Mouse (Mus musculus) left cerebral cortex, postnatal 25 days (tissue): ENCODE measurements at regions not wholly inside any gene's neighbourhood (a gene's known extent, or its start where the extent isn't known, plus 50 kb on each side); places are given as distances from the start of the nearest gene placed in this dataset.
"Not testable (repeated sequence)": the region's sequence is repeated elsewhere in the genome, so short reads cannot be mapped to it uniquely, and the experiment has no call there.

Experiments
- DNase-seq, 2 experiments: peaks; one replicate each; pipeline ENCODE4 v3.0.0; 2022; ENCODE audit warnings: low spot score in 2 of 2, mixed read lengths in 1 of 2
- intact Hi-C: fragments of 180-260 bp; cut with DNase I; formaldehyde crosslinking; loops from one replicate; pipeline ENCODE4 v1.15.1; 2025

DNA sequence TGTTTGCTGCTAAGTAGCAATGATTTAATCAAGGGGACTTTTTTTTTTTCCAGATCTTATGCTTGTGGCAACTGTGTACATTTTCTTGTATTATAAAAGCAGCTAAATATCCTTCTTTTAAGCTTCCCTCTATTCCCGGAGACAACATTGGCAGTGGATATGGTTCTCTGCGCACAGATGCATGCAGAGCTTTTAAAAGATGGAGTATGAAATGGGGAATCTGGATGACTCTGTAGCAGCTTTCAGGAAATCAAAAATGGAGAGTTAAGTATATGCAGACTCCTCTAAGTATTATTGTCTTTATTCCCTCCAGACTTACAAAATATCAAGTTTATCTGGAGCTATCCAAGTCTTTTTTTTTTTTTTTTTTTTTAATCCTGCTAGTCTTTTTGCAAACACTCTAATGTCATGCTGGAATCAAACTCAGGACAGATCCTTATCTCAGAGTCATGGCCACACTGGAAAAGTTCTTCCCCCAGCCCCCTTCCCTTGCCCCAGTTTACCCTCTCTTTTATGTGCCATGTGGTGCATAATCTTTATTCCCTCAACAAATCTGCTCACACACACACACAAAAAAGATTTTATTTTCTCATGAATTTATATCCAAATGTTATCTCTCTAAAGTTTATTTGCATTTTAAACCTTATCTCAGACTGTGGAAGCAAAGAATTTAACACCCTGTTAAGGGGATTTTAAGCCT is 1080.3 kb upstream of the Cdh6 start:
- no peak for DNase-seq
- intact Hi-C loops: no loop called here

DNA sequence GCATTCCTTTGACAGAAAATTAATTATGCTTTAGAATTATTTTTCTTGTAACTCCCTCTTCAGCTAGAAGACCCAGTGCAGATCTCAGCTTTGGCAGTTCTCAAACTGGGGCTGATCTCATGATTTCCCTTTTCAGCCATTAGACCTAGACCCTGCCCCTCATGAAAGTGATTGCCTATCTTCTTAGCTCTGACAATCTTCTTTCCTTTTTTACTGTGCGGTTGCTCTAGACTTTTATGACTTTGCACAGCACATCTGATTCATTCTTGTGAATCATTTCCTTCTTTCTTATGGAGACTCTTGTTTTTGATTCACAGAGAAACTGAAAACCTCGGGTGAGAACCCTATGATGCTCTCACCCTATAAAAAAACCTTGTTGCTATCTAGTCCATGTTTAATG is 1078.3 kb upstream of the Cdh6 start:
- intact Hi-C loops: no loop called here
- no peak for DNase-seq

DNA sequence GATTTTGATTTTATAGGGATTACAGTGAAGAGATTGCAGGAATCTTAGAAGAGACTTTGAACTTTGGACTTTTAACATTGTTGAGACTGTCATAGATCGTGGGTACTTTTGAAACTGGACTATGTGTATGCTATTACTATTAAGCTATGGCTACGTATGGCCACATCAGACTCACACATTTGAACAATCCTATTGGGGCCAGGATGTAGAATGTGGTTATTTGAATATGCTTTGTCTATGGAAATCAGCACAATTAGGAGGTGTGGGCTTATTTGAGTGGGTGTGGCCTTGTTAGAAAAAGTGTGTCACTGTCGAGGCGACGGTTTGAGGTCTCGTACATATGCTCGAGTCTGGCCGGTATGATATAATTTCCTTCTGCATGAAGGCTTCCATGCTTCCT is 1041.8 kb upstream of the Cdh6 start:
- intact Hi-C loops: no loop called here
- DNase-seq: no peak

DNA sequence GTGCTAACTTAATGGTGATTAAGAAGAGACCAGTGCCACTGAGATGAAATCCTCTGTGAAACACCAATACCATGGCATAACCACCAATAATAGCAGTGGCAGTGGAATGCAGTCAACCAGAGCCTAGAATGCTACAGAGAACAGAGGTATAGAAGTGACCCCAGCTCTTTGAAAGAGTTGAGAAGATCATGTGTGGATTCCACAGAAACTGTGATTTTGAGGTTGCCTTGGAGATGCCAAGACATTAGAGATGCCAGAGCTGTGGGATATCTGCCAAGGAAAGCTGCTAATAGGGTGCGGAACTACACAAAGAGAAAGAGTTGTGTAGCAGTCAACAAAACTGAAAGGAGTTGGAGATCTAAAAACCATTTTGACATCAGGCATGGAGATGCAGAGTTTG is 1041.3 kb upstream of the Cdh6 start:
- intact Hi-C loops: no loop called here
- no peak for DNase-seq

GRCm38 (mm10) chr15:14177523-14177922 is 1004.0 kb upstream of the Cdh6 start:
- DNase-seq: no peak
- intact Hi-C loops: no loop called here

DNA sequence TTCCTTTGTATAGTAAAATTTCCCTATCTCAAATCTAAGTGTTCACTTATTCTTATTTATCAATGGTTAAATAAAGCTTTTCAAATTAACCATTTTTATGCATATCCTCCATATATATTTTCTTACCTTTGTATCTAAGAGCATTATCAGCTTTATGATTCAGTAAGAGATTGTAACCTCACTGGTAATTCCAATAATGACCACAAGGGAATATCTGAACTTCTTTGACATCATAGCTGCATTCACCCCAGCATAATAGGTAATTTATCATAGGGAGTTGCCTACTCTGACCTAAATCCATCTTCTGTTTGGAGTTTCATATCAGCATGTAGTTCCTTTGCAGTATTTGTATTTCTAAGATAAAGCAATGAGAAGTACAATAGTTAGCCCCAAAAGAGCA is 963.9 kb upstream of the Cdh6 start:
- no peak for DNase-seq
- intact Hi-C loops: no loop called here

DNA sequence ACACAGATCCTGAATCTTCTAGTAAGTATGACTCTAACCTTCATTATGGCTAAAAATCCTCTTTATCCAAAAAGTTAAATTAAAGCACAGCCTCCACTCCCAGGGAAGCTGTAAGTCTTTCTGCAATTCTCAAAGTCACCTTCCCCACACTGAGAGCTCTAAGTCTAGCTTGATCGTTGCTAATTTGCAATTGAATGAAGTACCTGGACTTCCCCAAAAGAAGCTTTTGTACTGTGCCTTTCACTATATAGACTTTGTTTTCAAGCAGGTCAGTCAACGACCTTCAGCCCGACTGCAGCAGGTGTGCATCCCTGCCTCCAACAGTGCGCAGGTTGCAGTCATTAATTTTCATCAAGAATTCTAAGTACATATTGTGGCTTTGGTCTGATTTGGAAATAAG is 950.4 kb upstream of the Cdh6 start:
- intact Hi-C loops: no loop called here
- DNase-seq: no peak

GRCm38 (mm10) chr15:14118321-14118720 is 944.8 kb upstream of the Cdh6 start:
- intact Hi-C loops, DNase-seq: not testable (repeated sequence)

GRCm38 (mm10) chr15:14101757-14102156 is 928.3 kb upstream of the Cdh6 start:
- DNase-seq: no peak
- intact Hi-C loops: no loop called here

GRCm38 (mm10) chr15:14051872-14052271 is 878.4 kb upstream of the Cdh6 start:
- intact Hi-C loops: loop anchor here (10.0 kb wide), 1 partner anchor 877 kb away; the partner anchor contains the start of gene Cdh6

More at GRCm38 (mm10) chr15:14051872-14052271, 878.4 kb upstream of the Cdh6 start:
- peak; percentile 8 to 14 for DNase-seq
